Mouse (Mus musculus): ENCODE measurements around the gene Cel. TPM values are rescaled to one million over a fixed set of nuclear protein-coding genes. Genes with fewer than 3 reads are reported as not detected.
"Not testable (repeated sequence)": the region's sequence is repeated elsewhere in the genome, so short reads cannot be mapped to it uniquely, and the experiment has no call there.

The Cel gene
- polyA plus RNA-seq, 1 experiment: 0.72 TPM

GRCm38 (mm10) chr2:28514489-28514888 lies 48.7 kb downstream of the Cel start:
- TF ChIP-seq CTCF (IDR thresholded peaks at IDR 0.05; ENCODE audit: control insufficient read depth, insufficient read depth, low read length) (peak; percentile 85), POLR2A (IDR thresholded peaks at IDR 0.05; ENCODE audit: borderline replicate concordance, control insufficient read depth, low read depth, low read length) (no peak)
- Histone ChIP-seq H3K27ac (ENCODE audit: control insufficient read depth, insufficient read depth, low read depth, low read length, poor library complexity) (no peak overlapping the region), H3K4me1 (ENCODE audit: control insufficient read depth, insufficient read depth, low read length) (peaks cover 3% of the 10 kb centered on the region), H3K4me3 (replicated peaks; ENCODE audit: control insufficient read depth, low read depth, low read length) (no peak overlapping the region)
- 23% methylated on average over 5 of the region's 5 CpGs for WGBS

GRCm38 (mm10) chr2:28513431-28514370 lies 49.5 kb downstream of the Cel start:
- no peak for TF ChIP-seq POLR2A (IDR thresholded peaks at IDR 0.05; ENCODE audit: borderline replicate concordance, control insufficient read depth, low read depth, low read length)
- no peak for TF ChIP-seq CTCF (IDR thresholded peaks at IDR 0.05; ENCODE audit: control insufficient read depth, insufficient read depth, low read length)
- Histone ChIP-seq H3K4me1 (ENCODE audit: control insufficient read depth, insufficient read depth, low read length) (peaks cover 3% of the 10 kb centered on the region), H3K27ac (ENCODE audit: control insufficient read depth, insufficient read depth, low read depth, low read length, poor library complexity) (peak overlapping the region; percentile 27; the same call in 1 of the 2 replicates), H3K4me3 (replicated peaks; ENCODE audit: control insufficient read depth, low read depth, low read length) (peak overlapping the region; percentile 61)
- 2% methylated on average over 47 of the region's 47 CpGs for WGBS

GRCm38 (mm10) chr2:28512798-28513401 lies 50.3 kb downstream of the Cel start, which contains the start of gene Ralgds:
TSS of gene Ralgds (plus strand) at chr2:28513125.
- peaks cover 3% of the 10 kb centered on the region; the same call in 1 of the 2 replicates for H3K4me1 ChIP-seq (ENCODE audit: control insufficient read depth, insufficient read depth, low read length)
- peak within 1 kb of the TSS; percentile 61 for H3K4me3 ChIP-seq (replicated peaks; ENCODE audit: control insufficient read depth, low read depth, low read length)
- H3K27ac ChIP-seq (ENCODE audit: control insufficient read depth, insufficient read depth, low read depth, low read length, poor library complexity): peak within 1 kb of the TSS; percentile 27; the same call in 1 of the 2 replicates
- no peak for TF ChIP-seq POLR2A (IDR thresholded peaks at IDR 0.05; ENCODE audit: borderline replicate concordance, control insufficient read depth, low read depth, low read length)
- no peak for TF ChIP-seq CTCF (IDR thresholded peaks at IDR 0.05; ENCODE audit: control insufficient read depth, insufficient read depth, low read length)
- 1% methylated on average over 71 of the region's 71 CpGs for WGBS

- H3K4me1 ChIP-seq (ENCODE audit: control insufficient read depth, insufficient read depth, low read length); H3K4me3 ChIP-seq (replicated peaks; ENCODE audit: control insufficient read depth, low read depth, low read length); H3K27ac ChIP-seq (ENCODE audit: control insufficient read depth, insufficient read depth, low read depth, low read length, poor library complexity): not testable (repeated sequence)
- 38% methylated on average over 5 of the region's 5 CpGs for WGBS
These were observed 51.6 kb downstream of the Cel start for GRCm38 (mm10) chr2:28511600-28511999.

- Histone ChIP-seq H3K4me1 (ENCODE audit: control insufficient read depth, insufficient read depth, low read length) (no peaks in the 10 kb centered on the region), H3K4me3 (replicated peaks; ENCODE audit: control insufficient read depth, low read depth, low read length) (no peak overlapping the region), H3K27ac (ENCODE audit: control insufficient read depth, insufficient read depth, low read depth, low read length, poor library complexity) (no peak overlapping the region)
- TF ChIP-seq CTCF (IDR thresholded peaks at IDR 0.05; ENCODE audit: control insufficient read depth, insufficient read depth, low read length): no peak
- TF ChIP-seq POLR2A (IDR thresholded peaks at IDR 0.05; ENCODE audit: borderline replicate concordance, control insufficient read depth, low read depth, low read length): no peak
- 78% methylated on average over 6 of the region's 6 CpGs for WGBS
These were observed 56.9 kb downstream of the Cel start for GRCm38 (mm10) chr2:28506291-28506690.

GRCm38 (mm10) chr2:28505795-28506194 lies 57.4 kb downstream of the Cel start, which contains the start of gene Gm10134:
TSS of gene Gm10134 (plus strand) at chr2:28506095.
- Histone ChIP-seq H3K27ac (ENCODE audit: control insufficient read depth, insufficient read depth, low read depth, low read length, poor library complexity) (no peak within 1 kb of the TSS), H3K4me3 (replicated peaks; ENCODE audit: control insufficient read depth, low read depth, low read length) (no peak within 1 kb of the TSS), H3K4me1 (ENCODE audit: control insufficient read depth, insufficient read depth, low read length) (no peaks in the 10 kb centered on the region)
- TF ChIP-seq POLR2A (IDR thresholded peaks at IDR 0.05; ENCODE audit: borderline replicate concordance, control insufficient read depth, low read depth, low read length): no peak
- TF ChIP-seq CTCF (IDR thresholded peaks at IDR 0.05; ENCODE audit: control insufficient read depth, insufficient read depth, low read length): no peak
- 69% methylated on average over 3 of the region's 3 CpGs for WGBS

Other genes starting within 250 kb of the Cel start
- gene Ppp1r26, start 116.6 kb downstream of the Cel start, polyA plus RNA-seq (2011; ENCODE audit: insufficient read depth, insufficient read length, low replicate concordance, missing spikeins): 0.29 and 0.45 TPM in 2 replicates
- gene 1700007K13Rik, start 97.1 kb downstream of the Cel start, polyA plus RNA-seq (2011; ENCODE audit: insufficient read depth, insufficient read length, low replicate concordance, missing spikeins): 6.8 TPM in 1 of 2 replicates, not detected in the other
- gene Mrps2, start 95.3 kb downstream of the Cel start, polyA plus RNA-seq (2011; ENCODE audit: insufficient read depth, insufficient read length, low replicate concordance, missing spikeins): 8.8 and 13.7 TPM in 2 replicates
- gene Gbgt1, start 66.5 kb downstream of the Cel start, polyA plus RNA-seq (2011; ENCODE audit: insufficient read depth, insufficient read length, low replicate concordance, missing spikeins): 1.8 TPM in 1 of 2 replicates, not detected in the other
- gene Gm10134, start 57.3 kb downstream of the Cel start, polyA plus RNA-seq (2011; ENCODE audit: insufficient read depth, insufficient read length, low replicate concordance, missing spikeins): not detected in 2 replicates
- 5.2 and 5.5 TPM in 2 replicates for gene Ralgds, start 50.3 kb downstream of the Cel start, polyA plus RNA-seq (2011; ENCODE audit: insufficient read depth, insufficient read length, low replicate concordance, missing spikeins)
- gene Gtf3c5, start 20.3 kb upstream of the Cel start, polyA plus RNA-seq (2011; ENCODE audit: insufficient read depth, insufficient read length, low replicate concordance, missing spikeins): 14.5 and 14.7 TPM in 2 replicates
- 62.0 and 66.9 TPM in 2 replicates for gene Gfi1b, start 58.6 kb upstream of the Cel start, polyA plus RNA-seq (2011; ENCODE audit: insufficient read depth, insufficient read length, low replicate concordance, missing spikeins)
- 9.4 and 12.5 TPM in 2 replicates for gene Tsc1, start 77.8 kb upstream of the Cel start, polyA plus RNA-seq (2011; ENCODE audit: insufficient read depth, insufficient read length, low replicate concordance, missing spikeins)
- gene Spaca9, start 136.3 kb upstream of the Cel start, polyA plus RNA-seq (2011; ENCODE audit: insufficient read depth, insufficient read length, low replicate concordance, missing spikeins): 2.5 TPM in 1 of 2 replicates, not detected in the other
- gene Ak8, start 136.8 kb upstream of the Cel start, polyA plus RNA-seq (2011; ENCODE audit: insufficient read depth, insufficient read length, low replicate concordance, missing spikeins): 1.7 TPM in 1 of 2 replicates, not detected in the other

All from bone marrow, adult 2 months (tissue).